Mouse (Mus musculus) embryonic fibroblast, embryonic 13.5 days (primary cell): ENCODE results near the gene Mfsd4a.

Experiments
- CTCF ChIP-seq: IDR thresholded peaks from 2 replicates; pipeline ENCODE4 v1.5.1; 2011; ENCODE audit warnings: mild to moderate bottlenecking, control low read depth, low read length, moderate library complexity, borderline replicate concordance; ENCODE audit not compliant: insufficient read depth
- POLR2A ChIP-seq: IDR thresholded peaks from 2 replicates; pipeline ENCODE4 v1.6.1; 2011; ENCODE audit warnings: low read depth, mild to moderate bottlenecking, control low read depth, low read length, moderate library complexity

- TF ChIP-seq CTCF (no peak), POLR2A (no peak)
Measured at GRCm38 (mm10) chr1:132011785-132012184, 56.1 kb downstream of the Mfsd4a start.
